Mouse (Mus musculus): ENCODE results near the gene Syp. TPM values are rescaled to one million over a fixed set of nuclear protein-coding genes. Genes with fewer than 3 reads are reported as not detected.

Gene Syp
- polyA plus RNA-seq, 1 experiment from 2014 or later, result 292 TPM

DNA sequence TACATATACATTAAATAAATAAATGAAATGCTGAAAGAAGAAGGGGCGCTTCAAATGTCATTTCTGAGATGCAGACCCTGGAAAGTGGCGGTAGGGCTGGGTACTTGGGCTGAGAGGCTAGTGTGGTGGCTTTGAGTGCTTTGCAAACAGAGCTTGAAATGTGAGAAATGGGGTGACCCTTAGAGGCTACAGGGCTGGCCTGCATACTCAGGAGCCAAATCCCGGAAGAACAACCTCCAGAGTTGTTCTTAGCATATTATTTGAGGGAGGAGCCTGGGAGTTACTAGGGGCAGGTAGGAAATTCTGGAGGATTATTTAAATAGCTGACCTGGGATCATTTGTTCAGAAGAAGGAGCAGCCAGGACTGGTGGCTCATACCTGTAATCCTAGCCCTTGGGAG lies 52.2 kb downstream of the Syp start:
- Histone ChIP-seq H3K36me3 (ENCODE audit: control insufficient read depth, insufficient read depth, low read length) (no peaks in the 10 kb centered on the region), H3K4me1 (ENCODE audit: control insufficient read depth, insufficient read depth, low read depth, low read length) (no peaks in the 10 kb centered on the region), H3K9ac (ENCODE audit: low read depth, low read length) (no peak overlapping the region), H3K4me3 (ENCODE audit: low read length) (no peak overlapping the region), H3K27ac (ENCODE audit: low read depth, low read length) (no peak overlapping the region), H3K27me3 (replicated peaks; ENCODE audit: control insufficient read depth, insufficient read depth, low read length) (no peaks in the 10 kb centered on the region), H3K4me2 (ENCODE audit: low read length) (no peak overlapping the region), H3K9me3 (ENCODE audit: control insufficient read depth, low read length) (no peaks in the 10 kb centered on the region)
- no peak for ATAC-seq
- 76% methylated on average over 3 of the region's 3 CpGs for WGBS

GRCm38 (mm10) chrX:7692862-7693261 lies 54.6 kb downstream of the Syp start:
- Histone ChIP-seq H3K36me3 (ENCODE audit: control insufficient read depth, insufficient read depth, low read length) (no peaks in the 10 kb centered on the region), H3K27ac (ENCODE audit: low read depth, low read length) (no peak overlapping the region), H3K4me1 (ENCODE audit: control insufficient read depth, insufficient read depth, low read depth, low read length) (no peaks in the 10 kb centered on the region), H3K9me3 (ENCODE audit: control insufficient read depth, low read length) (no peaks in the 10 kb centered on the region), H3K4me3 (ENCODE audit: low read length) (no peak overlapping the region), H3K27me3 (replicated peaks; ENCODE audit: control insufficient read depth, insufficient read depth, low read length) (no peaks in the 10 kb centered on the region), H3K4me2 (ENCODE audit: low read length) (no peak overlapping the region), H3K9ac (ENCODE audit: low read depth, low read length) (no peak overlapping the region)
- WGBS, result 33% methylated on average over 4 of the region's 4 CpGs
- no peak for ATAC-seq

- Histone ChIP-seq H3K4me3 (ENCODE audit: low read length) (peak overlapping the region; percentile 20), H3K9ac (ENCODE audit: low read depth, low read length) (no peak overlapping the region), H3K27me3 (replicated peaks; ENCODE audit: control insufficient read depth, insufficient read depth, low read length) (no peaks in the 10 kb centered on the region), H3K4me1 (ENCODE audit: control insufficient read depth, insufficient read depth, low read depth, low read length) (no peaks in the 10 kb centered on the region), H3K4me2 (ENCODE audit: low read length) (peak overlapping the region; percentile 51), H3K9me3 (ENCODE audit: control insufficient read depth, low read length) (no peaks in the 10 kb centered on the region), H3K36me3 (ENCODE audit: control insufficient read depth, insufficient read depth, low read length) (no peaks in the 10 kb centered on the region), H3K27ac (ENCODE audit: low read depth, low read length) (no peak overlapping the region)
- WGBS, result 39% methylated on average over 6 of the region's 6 CpGs
- ATAC-seq, result peak; percentile 71; the same call in 1 of the 2 replicates
Measured at GRCm38 (mm10) chrX:7696520-7696919, 58.2 kb downstream of the Syp start.

GRCm38 (mm10) chrX:7696954-7697381 lies 58.7 kb downstream of the Syp start, which contains the start of gene Gpkow:
Gene Gpkow (plus strand): TSS chrX:7697131.
- no peak within 1 kb of the TSS for H3K27ac ChIP-seq (ENCODE audit: low read depth, low read length)

More at GRCm38 (mm10) chrX:7696954-7697381, 58.7 kb downstream of the Syp start, which contains the start of gene Gpkow:
- Histone ChIP-seq H3K4me3 (ENCODE audit: low read length) (peak within 1 kb of the TSS; percentile 44), H3K9me3 (ENCODE audit: control insufficient read depth, low read length) (no peaks in the 10 kb centered on the region), H3K9ac (ENCODE audit: low read depth, low read length) (peak within 1 kb of the TSS; percentile 39; the same call in 1 of the 2 replicates), H3K36me3 (ENCODE audit: control insufficient read depth, insufficient read depth, low read length) (no peaks in the 10 kb centered on the region), H3K27me3 (replicated peaks; ENCODE audit: control insufficient read depth, insufficient read depth, low read length) (no peaks in the 10 kb centered on the region), H3K4me2 (ENCODE audit: low read length) (peak within 1 kb of the TSS; percentile 58), H3K4me1 (ENCODE audit: control insufficient read depth, insufficient read depth, low read depth, low read length) (no peaks in the 10 kb centered on the region)
- 18% methylated on average over 33 of the region's 33 CpGs for WGBS
- peak; percentile 96 for ATAC-seq

Other genes starting within 250 kb of the Syp start
- gene Foxp3, start 64.8 kb upstream of the Syp start, polyA plus RNA-seq (2015; fragmentation: Nextera tagmentation; extraction: Ambion mirVana), result 0.06 and 0.18 TPM in 2 replicates
- 7.1 and 8.7 TPM in 2 replicates for gene Ppp1r3f, start 64.2 kb upstream of the Syp start, polyA plus RNA-seq (2015; fragmentation: Nextera tagmentation; extraction: Ambion mirVana)
- 28.0 and 29.5 TPM in 2 replicates for gene Ccdc22, start 33.0 kb upstream of the Syp start, polyA plus RNA-seq (2015; fragmentation: Nextera tagmentation; extraction: Ambion mirVana)
- gene Cacna1f, start 31.4 kb upstream of the Syp start, polyA plus RNA-seq (2015; fragmentation: Nextera tagmentation; extraction: Ambion mirVana), result 0.20 and 0.27 TPM in 2 replicates
- 1.7 and 2.2 TPM in 2 replicates for gene Prickle3, start 18.8 kb downstream of the Syp start, polyA plus RNA-seq (2015; fragmentation: Nextera tagmentation; extraction: Ambion mirVana)
- gene Plp2, start 32.9 kb downstream of the Syp start, polyA plus RNA-seq (2015; fragmentation: Nextera tagmentation; extraction: Ambion mirVana), result 21.1 and 24.8 TPM in 2 replicates
- gene Magix, start 42.8 kb downstream of the Syp start, polyA plus RNA-seq (2015; fragmentation: Nextera tagmentation; extraction: Ambion mirVana), result 0.25 and 0.45 TPM in 2 replicates
- 45.7 and 51.2 TPM in 2 replicates for gene Gpkow, start 58.7 kb downstream of the Syp start, polyA plus RNA-seq (2015; fragmentation: Nextera tagmentation; extraction: Ambion mirVana)
- gene Wdr45, start 75.9 kb downstream of the Syp start, polyA plus RNA-seq (2015; fragmentation: Nextera tagmentation; extraction: Ambion mirVana), result 31.6 and 36.3 TPM in 2 replicates
- gene Gm45208, start 83.8 kb downstream of the Syp start, polyA plus RNA-seq (2015; fragmentation: Nextera tagmentation; extraction: Ambion mirVana), result not detected in 2 replicates
- 143 and 144 TPM in 2 replicates for gene Praf2, start 90.0 kb downstream of the Syp start, polyA plus RNA-seq (2015; fragmentation: Nextera tagmentation; extraction: Ambion mirVana)
- 52.8 and 55.8 TPM in 2 replicates for gene Ccdc120, start 112.4 kb downstream of the Syp start, polyA plus RNA-seq (2015; fragmentation: Nextera tagmentation; extraction: Ambion mirVana)
- 20.4 and 25.3 TPM in 2 replicates for gene Tfe3, start 124.1 kb downstream of the Syp start, polyA plus RNA-seq (2015; fragmentation: Nextera tagmentation; extraction: Ambion mirVana)
- gene Gripap1, start 151.3 kb downstream of the Syp start, polyA plus RNA-seq (2015; fragmentation: Nextera tagmentation; extraction: Ambion mirVana), result 61.5 and 71.9 TPM in 2 replicates
- gene Kcnd1, start 183.8 kb downstream of the Syp start, polyA plus RNA-seq (2015; fragmentation: Nextera tagmentation; extraction: Ambion mirVana), result 5.3 and 6.4 TPM in 2 replicates
- gene Otud5, start 202.9 kb downstream of the Syp start, polyA plus RNA-seq (2015; fragmentation: Nextera tagmentation; extraction: Ambion mirVana), result 34.2 and 41.2 TPM in 2 replicates
- 25.7 and 27.0 TPM in 2 replicates for gene Pim2, start 239.8 kb downstream of the Syp start, polyA plus RNA-seq (2015; fragmentation: Nextera tagmentation; extraction: Ambion mirVana)
- 50.7 and 50.9 TPM in 2 replicates for gene Slc35a2, start 245.6 kb downstream of the Syp start, polyA plus RNA-seq (2015; fragmentation: Nextera tagmentation; extraction: Ambion mirVana)

Measured in hindbrain, embryonic 16.5 days (tissue).